Mouse (Mus musculus): ENCODE results near the gene Ntmt1. TPM values are rescaled to one million over a fixed set of nuclear protein-coding genes. Genes with fewer than 3 reads are reported as not detected.

Ntmt1 gene
- polyA plus RNA-seq, 1 experiment: 27.3 TPM

GRCm38 (mm10) chr2:30767626-30768240, 39.9 kb upstream of the Ntmt1 start:
- WGBS: 87% methylated on average over 7 of the region's 7 CpGs

GRCm38 (mm10) chr2:30768529-30768928, 39.1 kb upstream of the Ntmt1 start:
- no peak for DNase-seq
- TF ChIP-seq POLR2A (IDR thresholded peaks at IDR 0.05; ENCODE audit: low read depth, low read length): no peak
- no peak for TF ChIP-seq CTCF (conservative IDR thresholded peaks at IDR 0.05; ENCODE audit: insufficient read depth, insufficient read length, low read depth, low read length)
- 81% methylated on average over 5 of the region's 5 CpGs for WGBS

More at GRCm38 (mm10) chr2:30767626-30768240, 39.9 kb upstream of the Ntmt1 start:
- Histone ChIP-seq H3K4me3 (ENCODE audit: insufficient read depth, low read depth, low read length) (no peak overlapping the region), H3K36me3 (ENCODE audit: control insufficient read depth, insufficient read depth, low read length) (no peaks in the 10 kb centered on the region), H3K27me3 (replicated peaks; ENCODE audit: control insufficient read depth, insufficient read depth, low read length) (no peaks in the 10 kb centered on the region), H3K27ac (ENCODE audit: insufficient read depth, low read depth, low read length) (no peak overlapping the region), H3K4me1 (ENCODE audit: control insufficient read depth, insufficient read depth, low read length) (peaks cover 8% of the 10 kb centered on the region; the same call in 1 of the 2 replicates)
- no peak for DNase-seq
- no peak for TF ChIP-seq POLR2A (IDR thresholded peaks at IDR 0.05; ENCODE audit: low read depth, low read length)
- TF ChIP-seq CTCF (conservative IDR thresholded peaks at IDR 0.05; ENCODE audit: insufficient read depth, insufficient read length, low read depth, low read length): no peak

GRCm38 (mm10) chr2:30769187-30769586, 38.4 kb upstream of the Ntmt1 start:
- peak; percentile 44 for DNase-seq
- H3K36me3 ChIP-seq (ENCODE audit: control insufficient read depth, insufficient read depth, low read length): no peaks in the 10 kb centered on the region
- TF ChIP-seq CTCF (conservative IDR thresholded peaks at IDR 0.05; ENCODE audit: insufficient read depth, insufficient read length, low read depth, low read length) (peak; percentile 59), POLR2A (IDR thresholded peaks at IDR 0.05; ENCODE audit: low read depth, low read length) (no peak)
- 50% methylated on average over 6 of the region's 6 CpGs for WGBS
- no peaks in the 10 kb centered on the region for H3K27me3 ChIP-seq (replicated peaks; ENCODE audit: control insufficient read depth, insufficient read depth, low read length)
- H3K4me3 ChIP-seq (ENCODE audit: insufficient read depth, low read depth, low read length): no peak overlapping the region
- no peak overlapping the region for H3K27ac ChIP-seq (ENCODE audit: insufficient read depth, low read depth, low read length)
- peaks cover 21% of the 10 kb centered on the region for H3K4me1 ChIP-seq (ENCODE audit: control insufficient read depth, insufficient read depth, low read length)

More at GRCm38 (mm10) chr2:30768529-30768928, 39.1 kb upstream of the Ntmt1 start:
- Histone ChIP-seq H3K4me3 (ENCODE audit: insufficient read depth, low read depth, low read length) (no peak overlapping the region), H3K36me3 (ENCODE audit: control insufficient read depth, insufficient read depth, low read length) (no peaks in the 10 kb centered on the region), H3K4me1 (ENCODE audit: control insufficient read depth, insufficient read depth, low read length) (peaks cover 14% of the 10 kb centered on the region), H3K27ac (ENCODE audit: insufficient read depth, low read depth, low read length) (no peak overlapping the region), H3K27me3 (replicated peaks; ENCODE audit: control insufficient read depth, insufficient read depth, low read length) (no peaks in the 10 kb centered on the region)

- Histone ChIP-seq H3K4me1 (ENCODE audit: control insufficient read depth, insufficient read depth, low read length) (peaks cover 21% of the 10 kb centered on the region), H3K36me3 (ENCODE audit: control insufficient read depth, insufficient read depth, low read length) (no peaks in the 10 kb centered on the region), H3K27me3 (replicated peaks; ENCODE audit: control insufficient read depth, insufficient read depth, low read length) (no peaks in the 10 kb centered on the region), H3K27ac (ENCODE audit: insufficient read depth, low read depth, low read length) (peak overlapping the region; percentile 100), H3K4me3 (ENCODE audit: insufficient read depth, low read depth, low read length) (peak overlapping the region; percentile 34)
- no peak for DNase-seq
- TF ChIP-seq CTCF (conservative IDR thresholded peaks at IDR 0.05; ENCODE audit: insufficient read depth, insufficient read length, low read depth, low read length) (no peak), POLR2A (IDR thresholded peaks at IDR 0.05; ENCODE audit: low read depth, low read length) (no peak)
- WGBS: 2% methylated on average over 48 of the region's 51 CpGs
Measured at GRCm38 (mm10) chr2:30771368-30771805, 36.2 kb upstream of the Ntmt1 start.

GRCm38 (mm10) chr2:30771806-30772460, 35.7 kb upstream of the Ntmt1 start:
- 3% methylated on average over 19 of the region's 19 CpGs for WGBS
- no peak for TF ChIP-seq CTCF (conservative IDR thresholded peaks at IDR 0.05; ENCODE audit: insufficient read depth, insufficient read length, low read depth, low read length)
- no peak for TF ChIP-seq POLR2A (IDR thresholded peaks at IDR 0.05; ENCODE audit: low read depth, low read length)
- peak overlapping the region; percentile 34 for H3K4me3 ChIP-seq (ENCODE audit: insufficient read depth, low read depth, low read length)
- DNase-seq: peak; percentile 94
- no peaks in the 10 kb centered on the region for H3K27me3 ChIP-seq (replicated peaks; ENCODE audit: control insufficient read depth, insufficient read depth, low read length)
- peaks cover 21% of the 10 kb centered on the region for H3K4me1 ChIP-seq (ENCODE audit: control insufficient read depth, insufficient read depth, low read length)
- H3K27ac ChIP-seq (ENCODE audit: insufficient read depth, low read depth, low read length): peak overlapping the region; percentile 100
- no peaks in the 10 kb centered on the region for H3K36me3 ChIP-seq (ENCODE audit: control insufficient read depth, insufficient read depth, low read length)

GRCm38 (mm10) chr2:30772581-30773312, 34.9 kb upstream of the Ntmt1 start:
- Histone ChIP-seq H3K36me3 (ENCODE audit: control insufficient read depth, insufficient read depth, low read length) (no peaks in the 10 kb centered on the region), H3K4me3 (ENCODE audit: insufficient read depth, low read depth, low read length) (no peak overlapping the region), H3K27me3 (replicated peaks; ENCODE audit: control insufficient read depth, insufficient read depth, low read length) (no peaks in the 10 kb centered on the region), H3K27ac (ENCODE audit: insufficient read depth, low read depth, low read length) (peak overlapping the region; percentile 100), H3K4me1 (ENCODE audit: control insufficient read depth, insufficient read depth, low read length) (peaks cover 21% of the 10 kb centered on the region)
- no peak for TF ChIP-seq CTCF (conservative IDR thresholded peaks at IDR 0.05; ENCODE audit: insufficient read depth, insufficient read length, low read depth, low read length)
- TF ChIP-seq POLR2A (IDR thresholded peaks at IDR 0.05; ENCODE audit: low read depth, low read length): no peak
- peak; percentile 82 for DNase-seq
- 34% methylated on average over 15 of the region's 15 CpGs for WGBS

Data from kidney, adult 2 months (tissue).